Mouse (Mus musculus) left cerebral cortex, adult 2 months (tissue): ENCODE measurements at regions not wholly inside any gene's neighbourhood (a gene's known extent, or its start where the extent isn't known, plus 50 kb on each side); places are given as distances from the start of the nearest gene placed in this dataset.

Experiments used
- DNase-seq, 2 experiments: peaks; one replicate each; pipeline ENCODE4 v3.0.0; 2021 to 2022; ENCODE audit warnings: low spot score in 2 of 2, mixed read lengths in 1 of 2; ENCODE audit errors: extremely low spot score in 1 of 2
- H3K27ac ChIP-seq: fragments of 200-600 bp; 2 replicates; pipeline ENCODE4 v1.8.1; 2022
- H3K4me3 ChIP-seq: fragments of 200-600 bp; 2 replicates; pipeline ENCODE4 v1.8.1; 2022
- CTCF ChIP-seq: fragments of 200-600 bp; IDR thresholded peaks from 2 replicates; pipeline ENCODE4 v1.8.1; 2022; ENCODE audit warnings: antibody characterized with exemption, mild to moderate bottlenecking, moderate library complexity
- intact Hi-C: fragments of 180-260 bp; cut with DNase I; formaldehyde crosslinking; loops from one replicate; pipeline ENCODE4 v1.15.1; 2025

DNA sequence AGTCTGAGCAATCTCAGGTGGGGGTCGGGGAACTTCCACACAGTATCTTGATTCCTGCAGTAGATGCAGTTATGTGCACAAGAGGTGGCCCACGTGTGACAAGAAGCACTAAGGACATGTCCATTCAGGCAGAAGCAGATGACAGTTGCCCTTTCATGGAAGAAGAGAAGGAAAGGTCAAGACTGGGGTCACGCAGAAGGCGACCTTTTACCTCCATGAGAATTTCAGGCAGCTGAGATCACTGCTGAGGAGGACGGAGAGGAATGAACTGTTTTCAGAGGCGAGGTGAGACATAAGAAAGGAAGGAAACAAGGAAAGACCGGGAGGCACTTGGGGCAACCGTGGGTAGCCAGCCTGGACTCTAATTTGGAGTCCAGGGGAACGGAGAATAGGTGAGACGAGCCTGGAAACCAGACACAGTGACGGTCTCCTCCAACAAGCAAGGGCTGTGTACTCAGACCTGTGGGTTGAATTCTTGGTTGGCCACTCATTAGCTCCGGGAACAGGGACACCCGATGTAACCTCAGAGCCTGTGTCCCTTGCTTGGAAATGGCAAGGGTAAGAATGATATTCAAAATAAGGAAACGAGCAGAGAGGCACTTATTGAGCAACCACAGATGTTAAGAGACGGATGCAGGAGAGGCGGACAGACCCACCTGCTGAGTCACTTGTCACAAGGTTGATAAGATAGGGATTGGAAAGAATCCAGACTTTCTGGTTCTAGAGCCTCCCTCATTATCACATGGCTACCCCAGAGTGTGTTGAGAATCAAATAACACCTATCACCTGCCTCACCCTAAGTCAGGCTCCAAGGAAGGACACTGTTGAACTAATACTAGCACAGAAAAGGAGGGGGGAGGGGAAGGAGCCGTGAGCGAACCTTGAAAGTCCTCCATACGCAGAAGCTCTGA is 121.4 kb upstream of the Adgrl2 start:
- TF ChIP-seq CTCF: no peak
- Histone ChIP-seq H3K27ac (no peak overlapping the region), H3K4me3 (no peak overlapping the region)
- intact Hi-C loops: no loop called here
- no peak for DNase-seq

DNA sequence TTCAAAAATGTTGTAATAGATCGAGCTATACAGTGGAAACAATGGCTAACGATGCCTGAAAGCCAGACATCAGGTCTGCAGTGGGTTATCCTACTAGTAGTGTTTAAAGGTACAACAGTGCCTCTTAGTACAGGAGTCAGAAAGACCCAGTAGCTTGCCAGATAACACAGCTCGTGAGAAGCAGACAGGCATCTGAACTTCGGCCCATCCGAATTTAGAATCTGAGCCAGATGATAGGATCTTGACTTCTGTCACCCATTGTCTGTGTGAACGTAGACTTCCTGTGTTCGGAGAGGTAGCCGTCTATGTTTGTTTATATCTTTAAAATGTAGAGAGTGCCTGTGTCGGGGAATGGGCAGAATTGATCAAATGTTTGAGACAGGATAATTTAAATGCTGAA is 120.5 kb upstream of the Adgrl2 start:
- intact Hi-C loops: no loop called here
- Histone ChIP-seq H3K4me3 (no peak overlapping the region), H3K27ac (no peak overlapping the region)
- no peak for TF ChIP-seq CTCF
- DNase-seq: no peak

DNA sequence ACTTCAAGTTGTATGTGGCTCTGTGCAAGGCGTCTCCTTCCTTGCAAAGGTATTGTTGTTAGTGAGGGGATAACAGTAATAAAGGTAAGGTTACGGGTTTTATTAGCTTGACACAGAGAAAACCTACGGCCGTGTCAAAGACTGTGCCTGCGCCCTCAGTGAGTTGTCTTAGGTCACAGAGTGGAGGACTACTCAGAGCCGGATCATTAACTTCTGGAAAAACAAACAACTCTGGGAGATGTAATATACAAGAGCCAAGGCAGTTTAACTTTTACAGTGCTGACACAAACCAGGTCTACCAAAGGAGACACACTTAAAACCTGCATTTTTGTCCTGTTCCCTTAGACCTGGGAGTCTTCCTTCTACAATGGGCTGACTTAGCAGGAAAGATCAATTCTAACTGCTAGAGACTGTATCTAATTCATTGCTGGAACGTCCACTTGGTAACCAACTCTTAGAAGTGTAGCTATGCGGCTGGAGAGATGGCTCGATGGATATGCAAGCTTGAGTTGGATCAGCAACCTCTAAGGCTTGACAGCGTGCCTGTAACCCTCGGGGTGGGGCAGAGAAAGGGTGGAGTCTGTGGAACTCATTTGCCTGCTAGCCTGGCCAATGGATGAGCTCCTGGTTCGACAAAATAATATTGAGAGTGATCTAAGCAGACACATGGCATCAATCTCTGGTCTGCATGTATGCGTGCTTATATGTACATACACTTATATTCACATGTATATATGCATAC is 115.5 kb upstream of the Adgrl2 start:
- DNase-seq: no peak
- H3K27ac ChIP-seq: no peak overlapping the region
- TF ChIP-seq CTCF: no peak
- intact Hi-C loops: no loop called here
- H3K4me3 ChIP-seq: no peak overlapping the region

DNA sequence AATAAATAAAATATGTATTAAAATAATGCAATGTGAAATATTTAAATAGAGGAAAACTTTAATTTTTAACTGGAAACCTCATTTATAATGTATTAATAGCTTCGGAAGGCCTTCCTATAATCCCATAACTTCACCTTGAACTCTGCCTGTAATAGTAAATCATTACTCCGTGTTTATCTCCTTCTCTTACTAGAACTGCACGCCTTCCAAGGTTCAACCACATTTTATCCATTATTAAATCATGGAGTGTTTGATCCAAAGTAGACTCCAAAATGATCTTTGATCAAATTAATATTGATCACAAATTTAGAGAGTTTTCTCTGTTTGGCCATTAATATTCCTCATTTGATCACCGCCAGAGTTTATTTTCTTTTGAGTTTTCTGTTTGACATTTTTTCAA is 114.8 kb upstream of the Adgrl2 start:
- TF ChIP-seq CTCF: no peak
- no peak for DNase-seq
- no peak overlapping the region for H3K27ac ChIP-seq
- no peak overlapping the region for H3K4me3 ChIP-seq
- intact Hi-C loops: no loop called here

DNA sequence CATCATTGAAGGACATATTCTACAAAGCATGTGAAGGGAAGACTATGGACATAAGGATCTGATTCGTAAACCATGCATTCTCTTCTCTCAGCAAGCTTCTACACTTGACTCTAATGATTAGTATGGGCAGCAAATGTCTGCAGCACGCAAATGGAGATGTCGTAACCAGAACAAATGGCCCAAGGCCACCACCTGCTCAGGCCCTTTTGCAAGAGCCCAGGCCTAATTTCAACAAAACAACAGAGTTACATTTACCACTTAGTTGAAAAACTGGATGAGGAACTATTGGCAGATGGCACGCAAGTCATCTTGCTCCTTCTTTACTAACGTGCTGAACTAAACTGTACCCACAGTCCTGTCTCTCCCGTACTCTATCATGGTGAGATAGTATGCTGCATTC is 113.7 kb upstream of the Adgrl2 start:
- no peak overlapping the region for H3K27ac ChIP-seq
- no peak overlapping the region for H3K4me3 ChIP-seq
- TF ChIP-seq CTCF: no peak
- no peak for DNase-seq
- intact Hi-C loops: no loop called here

DNA sequence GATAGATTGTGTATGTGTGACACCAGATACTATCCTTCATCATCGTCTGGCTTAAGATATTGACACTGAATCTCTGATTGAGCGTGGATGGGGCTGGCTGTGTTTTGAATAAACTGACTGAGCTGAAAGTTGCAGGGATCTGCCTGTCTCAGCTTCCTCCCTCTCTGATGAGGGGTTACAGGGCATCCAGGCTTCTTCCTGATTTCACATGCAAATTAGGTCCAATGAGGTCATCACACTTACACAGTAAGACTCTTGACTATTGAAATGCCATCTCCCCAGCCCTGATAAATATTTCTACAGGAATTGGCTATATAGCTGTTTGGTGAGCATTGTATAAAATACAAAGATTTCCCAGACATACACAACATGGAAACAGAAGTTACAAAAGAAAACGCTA is 113.1 kb upstream of the Adgrl2 start:
- no peak for DNase-seq
- no peak for TF ChIP-seq CTCF
- intact Hi-C loops: no loop called here
- Histone ChIP-seq H3K27ac (no peak overlapping the region), H3K4me3 (no peak overlapping the region)

DNA sequence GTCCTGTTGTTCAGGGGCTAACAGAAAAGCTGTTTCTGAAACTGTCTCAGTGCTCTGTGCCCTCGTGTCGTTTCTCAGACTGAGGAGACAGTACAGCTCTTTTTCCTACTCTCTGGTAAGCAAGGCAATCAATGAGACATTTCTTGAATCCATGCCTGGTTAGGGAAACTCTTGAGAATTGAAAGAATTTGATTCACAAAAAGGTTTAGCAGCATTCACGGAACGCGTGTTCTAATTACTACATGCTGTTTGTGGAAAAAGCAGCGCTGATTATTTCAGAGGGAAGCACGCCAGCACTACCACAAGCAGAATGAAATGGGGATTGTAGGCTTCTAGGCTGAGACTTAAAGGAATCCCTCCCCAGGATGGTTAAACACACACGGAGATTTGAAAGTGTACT is 112.5 kb upstream of the Adgrl2 start:
- DNase-seq: no peak
- H3K27ac ChIP-seq: no peak overlapping the region
- intact Hi-C loops: no loop called here
- TF ChIP-seq CTCF: no peak
- no peak overlapping the region for H3K4me3 ChIP-seq

DNA sequence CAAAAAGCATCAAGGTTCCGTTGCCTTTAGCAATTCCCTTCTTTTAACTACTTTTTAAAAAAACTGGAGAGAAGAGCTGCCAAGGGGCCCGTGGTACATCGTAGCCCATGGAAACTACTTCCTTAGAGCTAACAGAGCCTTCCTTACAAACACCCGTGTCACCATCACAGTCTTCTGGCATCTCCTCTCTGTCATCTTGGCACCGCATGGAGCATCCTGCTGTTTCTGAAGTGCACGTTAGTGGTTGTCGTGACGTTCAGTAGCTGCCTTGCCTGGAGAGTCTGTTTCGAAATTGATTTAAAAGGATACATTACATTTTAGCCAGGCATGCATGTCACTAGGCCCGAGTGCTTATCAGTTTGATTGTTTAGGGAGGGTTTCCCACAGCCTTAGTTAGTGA is 111.4 kb upstream of the Adgrl2 start:
- no peak for TF ChIP-seq CTCF
- intact Hi-C loops: no loop called here

DNA sequence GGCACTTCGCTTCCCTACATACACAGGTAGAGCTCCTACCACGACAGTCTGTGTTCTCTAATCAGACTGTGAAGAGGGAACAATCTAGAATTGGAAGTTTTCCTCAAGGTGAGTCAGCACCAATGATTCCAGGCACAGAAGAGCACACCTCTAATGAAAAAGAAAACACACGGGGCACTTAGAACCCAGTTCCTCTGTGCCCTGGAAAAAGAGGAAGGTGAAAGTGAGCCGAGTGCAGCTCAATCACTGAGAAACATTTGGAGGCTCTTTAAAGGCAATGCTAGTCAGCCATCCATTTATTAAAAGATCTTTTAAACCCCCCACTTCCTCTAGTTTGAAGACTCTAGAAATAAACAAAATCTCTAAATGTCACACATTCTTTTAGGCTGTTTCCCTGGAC is 108.4 kb upstream of the Adgrl2 start:
- TF ChIP-seq CTCF: no peak
- Histone ChIP-seq H3K4me3 (no peak overlapping the region), H3K27ac (no peak overlapping the region)
- intact Hi-C loops: no loop called here
- DNase-seq: no peak

More for the DNA sequence above, 111.4 kb upstream of the Adgrl2 start:
- Histone ChIP-seq H3K27ac (no peak overlapping the region), H3K4me3 (no peak overlapping the region)
- no peak for DNase-seq

DNA sequence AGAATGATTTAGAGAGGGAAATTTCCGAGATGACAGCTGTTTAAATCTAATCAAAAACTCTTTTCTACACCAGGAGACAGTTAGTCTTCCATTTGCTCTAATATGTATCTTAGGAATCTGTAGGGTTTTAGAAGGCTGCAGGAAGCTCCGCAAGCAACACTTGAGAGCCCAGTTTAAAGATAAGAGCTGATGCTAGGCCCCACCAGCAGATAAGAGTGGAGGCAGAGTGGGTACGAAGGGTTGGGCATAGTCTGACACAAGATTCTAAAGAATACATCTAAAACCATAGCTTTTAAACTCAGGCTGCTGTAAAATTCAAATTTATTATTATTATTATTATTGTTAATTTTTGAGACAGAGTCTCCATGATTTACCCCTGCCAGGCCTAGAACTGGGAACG is 106.7 kb upstream of the Adgrl2 start:
- H3K4me3 ChIP-seq: no peak overlapping the region
- no peak for TF ChIP-seq CTCF
- intact Hi-C loops: no loop called here
- H3K27ac ChIP-seq: no peak overlapping the region
- DNase-seq: no peak

DNA sequence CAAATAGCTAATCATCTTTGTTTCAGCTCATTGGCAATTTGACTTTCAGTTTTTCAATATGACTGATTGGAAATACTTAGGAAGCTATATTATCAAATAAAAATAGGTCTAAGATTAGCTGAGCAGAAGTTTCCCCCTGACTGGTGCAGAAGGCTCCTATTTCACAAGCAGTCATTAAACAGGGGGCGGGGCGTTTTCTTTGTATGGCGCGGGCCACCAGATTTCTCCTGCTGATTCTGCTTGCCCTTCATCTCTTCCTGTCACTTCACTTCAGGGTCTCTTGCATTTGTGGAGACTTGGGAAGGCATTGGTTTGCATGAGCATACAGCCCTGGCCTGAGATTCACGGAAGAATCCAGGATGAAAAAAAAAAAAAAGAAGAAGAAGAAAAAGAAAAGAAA is 102.3 kb upstream of the Adgrl2 start:
- no peak for DNase-seq
- intact Hi-C loops: no loop called here
- Histone ChIP-seq H3K27ac (no peak overlapping the region), H3K4me3 (no peak overlapping the region)
- TF ChIP-seq CTCF: no peak

DNA sequence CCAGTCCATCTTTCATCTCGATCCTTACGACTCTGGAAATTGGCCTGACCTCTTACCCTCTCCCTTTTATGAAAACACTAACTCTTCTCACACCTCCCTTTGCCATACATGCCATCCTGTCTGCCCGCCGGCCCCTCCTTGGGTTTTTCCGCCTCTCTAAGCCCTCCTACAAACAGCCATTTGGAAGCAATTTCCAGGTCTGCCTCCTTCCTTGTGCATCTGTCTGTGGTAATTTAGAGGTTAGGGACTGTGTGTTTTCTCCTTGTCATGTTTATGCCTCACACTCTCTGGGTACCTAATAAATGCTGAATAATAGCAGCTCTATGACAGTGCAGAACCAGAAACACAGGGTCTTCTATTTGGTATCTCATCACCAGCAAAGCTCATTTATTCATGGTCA is 99.7 kb upstream of the Adgrl2 start:
- no peak for TF ChIP-seq CTCF
- intact Hi-C loops: no loop called here
- no peak overlapping the region for H3K4me3 ChIP-seq
- no peak for DNase-seq
- H3K27ac ChIP-seq: no peak overlapping the region
